8 mouse cellular contexts compared by ENCODE assay signal in the genomic region with DNA sequence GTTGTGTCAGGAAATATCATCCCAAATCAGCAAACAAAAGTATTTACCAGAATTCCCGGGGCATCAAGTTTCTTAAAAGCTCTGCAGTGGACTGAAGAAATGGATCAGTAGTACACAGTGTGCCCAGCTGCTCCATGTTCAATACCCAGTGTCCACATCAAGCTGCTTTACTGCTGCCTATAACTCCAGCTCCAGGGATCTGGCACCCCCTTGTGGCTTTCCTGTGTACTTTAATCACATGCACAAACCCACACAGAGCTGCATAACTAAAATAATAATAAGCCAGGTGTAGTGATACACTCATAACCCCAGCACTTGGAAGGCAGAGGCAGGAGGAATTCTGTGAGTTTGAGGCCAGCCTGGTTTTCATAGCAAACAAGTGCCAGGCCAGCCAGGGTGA. TPM values are rescaled to one million over a fixed set of nuclear protein-coding genes. Genes with fewer than 3 reads are reported as not detected.
DNase-seq lines count a peak whose midpoint lies in the region; ATAC-seq and TF ChIP-seq lines count a peak whose summit lies in the region.

No protein-coding gene starts in this region.

- no peak overlapping the region for H3ac ChIP-seq in C2C12 (ENCODE audit: control insufficient read depth, insufficient read length, low read depth)

- H3K27me3 ChIP-seq in C2C12 (ENCODE audit: control insufficient read depth, insufficient read depth, insufficient read length) = no peaks in the 10 kb centered on the region
- no peaks in the 10 kb centered on the region for H3K27me3 ChIP-seq in embryonic facial prominence, embryonic 10.5 days (replicated peaks; ENCODE audit: low read depth, poor library complexity, severe bottlenecking)
- no peaks in the 10 kb centered on the region for H3K27me3 ChIP-seq in thymus, adult 2 months (ENCODE audit: control insufficient read depth, insufficient read depth, low read length)

- TF ChIP-seq CTCF in C2C12 (IDR thresholded peaks at IDR 0.05; ENCODE audit: control insufficient read depth, insufficient read depth, insufficient read length) = peak; percentile 45
- TF ChIP-seq CTCF in thymus, adult 2 months (IDR thresholded peaks at IDR 0.05; ENCODE audit: borderline replicate concordance, control insufficient read depth, extremely low read depth, insufficient read depth, low read length, poor library complexity) = no peak

- H3K36me3 ChIP-seq in C2C12 (ENCODE audit: control insufficient read depth, insufficient read depth) = no peaks in the 10 kb centered on the region
- no peaks in the 10 kb centered on the region for H3K36me3 ChIP-seq in embryonic facial prominence, embryonic 10.5 days (replicated peaks)
- H3K36me3 ChIP-seq in thymus, adult 2 months (ENCODE audit: control insufficient read depth, insufficient read depth, low read length) = no peaks in the 10 kb centered on the region

- no peaks in the 10 kb centered on the region for H3K79me2 ChIP-seq in C2C12 (ENCODE audit: control insufficient read depth, insufficient read depth)

- WGBS in embryonic facial prominence, embryonic 10.5 days = 94% methylated on average over 1 of the region's 1 CpGs
- WGBS in thymus, adult 2 months = 95% methylated on average over 1 of the region's 1 CpGs

- no peak overlapping the region for H3K27ac ChIP-seq in embryonic facial prominence, embryonic 10.5 days (replicated peaks)
- H3K27ac ChIP-seq in thymus, adult 2 months (ENCODE audit: control insufficient read depth, insufficient read depth, low read length) = no peak overlapping the region

- no peaks in the 10 kb centered on the region for H3K9me3 ChIP-seq in embryonic facial prominence, embryonic 10.5 days

- DNase-seq in adrenal gland, adult 8-10 months = peak; percentile 67
- DNase-seq in embryonic facial prominence, embryonic 10.5 days (ENCODE audit: low spot score) = peak; percentile 56
- peak; percentile 82 for DNase-seq in heart, adult 8-10 months (ENCODE audit: low spot score)
- DNase-seq in kidney, postnatal 25 days = peak; percentile 81 to 88
- DNase-seq in lung, adult 18-20 months = peak; percentile 76 to 84
- peak; percentile 71 for DNase-seq in thymus, adult 2 months

- peak; percentile 83 for ATAC-seq in neutrophil, adult 5-6 weeks (ENCODE audit: extremely low read depth, insufficient number of reproducible peaks, low FRiP score, poor library complexity, severe bottlenecking)

- no peaks in the 10 kb centered on the region for H3K79me3 ChIP-seq in C2C12 (ENCODE audit: low read depth)

- no peak overlapping the region for H3K4me3 ChIP-seq in C2C12 (ENCODE audit: insufficient read depth, poor library complexity, severe bottlenecking)
- H3K4me3 ChIP-seq in embryonic facial prominence, embryonic 10.5 days = no peak overlapping the region
- H3K4me3 ChIP-seq in thymus, adult 2 months (ENCODE audit: control insufficient read depth, insufficient read depth, low read length) = no peak overlapping the region

- TF ChIP-seq POLR2A in thymus, adult 2 months (IDR thresholded peaks at IDR 0.05; ENCODE audit: control insufficient read depth, extremely low read depth, insufficient read depth, low read length, poor library complexity) = no peak

- no peaks in the 10 kb centered on the region for H3K4me1 ChIP-seq in embryonic facial prominence, embryonic 10.5 days
- H3K4me1 ChIP-seq in thymus, adult 2 months (replicated peaks; ENCODE audit: control insufficient read depth, insufficient read depth, low read length) = peaks cover 28% of the 10 kb centered on the region

TF ChIP-seq in C2C12, 6 proteins besides CTCF, POLR2A, EP300 and RAD21:
- TF ChIP-seq MYOD1 (IDR thresholded peaks at IDR 0.05; ENCODE audit: control insufficient read depth, insufficient read length, low read depth) (no peak), MYOG (IDR thresholded peaks at IDR 0.05; ENCODE audit: control insufficient read depth, extremely low read depth, insufficient read length) (no peak), USF1 (IDR thresholded peaks at IDR 0.05; ENCODE audit: low read depth) (no peak), FOSL1 (IDR thresholded peaks at IDR 0.05; ENCODE audit: insufficient read depth, low read length, poor library complexity, severe bottlenecking) (no peak), CEBPB (IDR thresholded peaks at IDR 0.05; ENCODE audit: low read depth) (no peak), MAX (IDR thresholded peaks at IDR 0.05) (no peak)
TF ChIP-seq in C2C12: peak in this region for 0.

RNA-seq across cellular contexts. Expression of a gene that starts 11.2 kb away (rescaled TPM):
- 4.2 TPM for polyA plus RNA-seq in C2C12 (2012; fragmentation: generic; extraction: Trizol)
- 100 to 1,000 TPM in 1 of 4 experiments, 10 to 100 TPM in 3; 62.7 to 118 (median 75.9) TPM for total RNA-seq in adrenal gland, adult 8-10 months (2022)
- 15.4 and 17.0 TPM in 2 replicates for polyA plus RNA-seq in embryonic facial prominence, embryonic 10.5 days (2016; fragmentation: Nextera tagmentation; extraction: Ambion mirVana)
- 10 to 100 TPM in 2 of 4 experiments, 1 to 10 TPM in 2; 5.5 to 14.7 (median 9.7) TPM for total RNA-seq in heart, adult 8-10 months (2022)
- total RNA-seq in neutrophil, adult 5-6 weeks (2017) = 46.0 TPM in 2 replicates
- polyA plus RNA-seq in thymus, adult 2 months (2012; rRNA removed) = 46.1 and 47.2 TPM in 2 replicates
